ENCODE assay signal across 22 mouse cellular contexts in the genomic region with DNA sequence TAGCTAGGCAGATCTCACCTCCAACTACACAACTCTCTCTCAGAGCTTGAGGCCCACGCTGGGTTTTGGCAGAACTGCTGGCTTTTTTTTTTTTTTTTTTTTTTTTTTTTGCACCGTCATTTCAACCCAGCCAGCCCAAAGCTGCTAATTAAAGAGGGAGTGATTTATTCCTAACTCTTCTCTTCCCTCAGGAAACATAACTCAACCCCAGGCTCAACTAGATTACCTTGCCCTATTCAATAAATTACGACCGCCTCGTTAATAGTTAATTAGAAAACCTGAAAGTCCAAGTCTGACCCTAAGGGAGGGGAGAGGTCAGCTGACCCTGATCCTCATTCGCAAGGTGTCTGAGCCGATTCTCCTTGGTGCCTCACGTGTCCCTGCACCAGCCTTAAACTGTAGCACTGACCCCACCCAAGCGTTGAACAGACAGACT.
DNase-seq lines count a peak whose midpoint lies in the region; ATAC-seq lines count a peak whose summit lies in the region.
"Had no signal": no experiment of that assay in that cellular context is flagged by ENCODE, and none has a peak within 500 bp of the region (broad histone marks: within the 10 kb centered on the region; RNA-seq: fewer than 3 reads in every experiment).

No protein-coding gene starts in this region.

- peak overlapping the region; percentile 38 for H3K27ac ChIP-seq in kidney, embryonic 14.5 days (ENCODE audit: low read depth, low read length)
- H3K27ac ChIP-seq in limb, embryonic 10.5 days = peak overlapping the region; percentile 84; the same call in 1 of the 2 replicates
- H3K27ac ChIP-seq: forebrain, embryonic 15.5 days; hindbrain, embryonic 13.5 days; liver, embryonic 12.5 days; midbrain, embryonic 10.5 days; neural tube, embryonic 13.5 days had no signal

- no peaks in the 10 kb centered on the region for H3K36me3 ChIP-seq in kidney, embryonic 14.5 days (ENCODE audit: control insufficient read depth, insufficient read depth, low read length)
- no peaks in the 10 kb centered on the region for H3K36me3 ChIP-seq in limb, embryonic 10.5 days
- H3K36me3 ChIP-seq: embryonic facial prominence, embryonic 12.5 days; forebrain, embryonic 15.5 days; hindbrain, embryonic 13.5 days; liver, embryonic 12.5 days; midbrain, embryonic 10.5 days; neural tube, embryonic 13.5 days had no signal

- H3K4me2 ChIP-seq in kidney, embryonic 14.5 days (replicated peaks; ENCODE audit: low read depth, low read length) = no peak overlapping the region
- H3K4me2 ChIP-seq: embryonic facial prominence, embryonic 12.5 days; forebrain, embryonic 15.5 days; hindbrain, embryonic 13.5 days; liver, embryonic 12.5 days; lung, embryonic 14.5 days; neural tube, embryonic 13.5 days had no signal

- 14% methylated on average over 9 of the region's 9 CpGs for WGBS in kidney, embryonic 14.5 days
- WGBS in limb, embryonic 10.5 days = 15% methylated on average over 9 of the region's 9 CpGs

- DNase-seq in ES-CJ7 (ENCODE audit: low read depth, low spot score) = peak; percentile 6
- DNase-seq in forelimb bud, embryonic 11.5 days (ENCODE audit: low read depth, low spot score) = peak; percentile 63
- no peak for DNase-seq in limb, embryonic 10.5 days (ENCODE audit: low spot score)
- DNase-seq in cerebellum, postnatal 25 days = no peak
- no peak for DNase-seq in cerebellum, adult 18-20 months
- no peak for DNase-seq in layer of hippocampus, adult 9-10 months (ENCODE audit: low spot score)
- DNase-seq in thymus, postnatal 14 days = no peak
- DNase-seq: B cell, adult 2 months; cerebellum, postnatal 14 days; gastrocnemius, postnatal 10 days; lung, embryonic 14.5 days; lung, postnatal 4 days; thymus, adult 18-20 months had no signal

- no peak overlapping the region for H3K9ac ChIP-seq in kidney, embryonic 14.5 days (ENCODE audit: low read depth, low read length)
- H3K9ac ChIP-seq: embryonic facial prominence, embryonic 12.5 days; forebrain, embryonic 15.5 days; hindbrain, embryonic 13.5 days; liver, embryonic 12.5 days; lung, embryonic 14.5 days; neural tube, embryonic 13.5 days had no signal

- peak; percentile 79 for ATAC-seq in kidney, embryonic 14.5 days (ENCODE audit: low FRiP score, low TSS enrichment)
- ATAC-seq: forebrain, embryonic 15.5 days; intestine, postnatal 0 days; liver, embryonic 12.5 days; Patski had no signal

- H3K4me3 ChIP-seq in kidney, embryonic 14.5 days (ENCODE audit: low read length) = no peak overlapping the region
- H3K4me3 ChIP-seq in limb, embryonic 10.5 days = no peak overlapping the region
- H3K4me3 ChIP-seq: embryonic facial prominence, embryonic 12.5 days; forebrain, embryonic 15.5 days; hindbrain, embryonic 13.5 days; liver, embryonic 12.5 days; midbrain, embryonic 10.5 days; neural tube, embryonic 13.5 days had no signal

- H3K4me1 ChIP-seq in kidney, embryonic 14.5 days (ENCODE audit: control insufficient read depth, insufficient read depth, low read length) = peaks cover 14% of the 10 kb centered on the region
- H3K4me1 ChIP-seq in limb, embryonic 10.5 days = peaks cover 58% of the 10 kb centered on the region
- H3K4me1 ChIP-seq: liver, embryonic 12.5 days had no signal

- H3K27me3 ChIP-seq in kidney, embryonic 14.5 days (ENCODE audit: control insufficient read depth, insufficient read depth, low read length) = no peaks in the 10 kb centered on the region
- no peaks in the 10 kb centered on the region for H3K27me3 ChIP-seq in limb, embryonic 10.5 days (ENCODE audit: low read depth, poor library complexity, severe bottlenecking)
- H3K27me3 ChIP-seq: embryonic facial prominence, embryonic 12.5 days; forebrain, embryonic 15.5 days; hindbrain, embryonic 13.5 days; liver, embryonic 12.5 days; Patski had no signal

- H3K9me3 ChIP-seq in kidney, embryonic 14.5 days (ENCODE audit: control insufficient read depth, low read length) = peaks cover 3% of the 10 kb centered on the region; the same call in 1 of the 2 replicates
- H3K9me3 ChIP-seq in limb, embryonic 10.5 days (replicated peaks) = peaks cover 1% of the 10 kb centered on the region; the same call in 1 of the 2 replicates
- H3K9me3 ChIP-seq: forebrain, embryonic 15.5 days; liver, embryonic 12.5 days had no signal

Comparison
In these comparisons a context has a peak if more than half of its experiments do, and no peak if none do; other contexts are left out.
1. DNase-seq: peak in ES-CJ7 (single experiment) and forelimb bud, embryonic 11.5 days (single experiment); none in limb, embryonic 10.5 days (single experiment), cerebellum, postnatal 25 days (0 of 2), cerebellum, adult 18-20 months (0 of 2), layer of hippocampus, adult 9-10 months (single experiment) and thymus, postnatal 14 days (single experiment).